Mouse (Mus musculus) hematopoietic stem cell, adult 5-6 weeks (primary cell): ENCODE results near the gene Ankrd42. TPM values are rescaled to one million over a fixed set of nuclear protein-coding genes. Genes with fewer than 3 reads are reported as not detected.

Source experiments
- ATAC-seq, 2 experiments: fragments of 125-278 bp in 1 of 2; replicated peaks in 1 of 2; 2 replicates each; pipeline ENCODE4 v1.8.0; 2016 to 2017; ENCODE audit warnings: inconsistent platforms in 2 of 2, mild to moderate bottlenecking in 2 of 2, moderate number of reproducible peaks in 2 of 2, low read depth in 1 of 2, moderate TSS enrichment in 1 of 2; ENCODE audit not compliant: low FRiP score in 2 of 2, poor library complexity in 2 of 2, severe bottlenecking in 2 of 2, insufficient read depth in 1 of 2, low TSS enrichment in 1 of 2
- total RNA-seq: library from RNA; stranded (forward); fragments of 172-1452, 232-1000 nt; gene quantifications from 2 replicates; pipeline ENCODE4 v1.2.3, GENCODE M21; 2017

The Ankrd42 gene
- total RNA-seq, 1 experiment from 2014 or later, result 2.6 TPM

- ATAC-seq, result no peak
Observed at GRCm38 (mm10) chr7:92590842-92591241, 46.1 kb downstream of the Ankrd42 start.

- no peak for ATAC-seq
Observed at GRCm38 (mm10) chr7:92589986-92590385, 47.0 kb downstream of the Ankrd42 start.

DNA sequence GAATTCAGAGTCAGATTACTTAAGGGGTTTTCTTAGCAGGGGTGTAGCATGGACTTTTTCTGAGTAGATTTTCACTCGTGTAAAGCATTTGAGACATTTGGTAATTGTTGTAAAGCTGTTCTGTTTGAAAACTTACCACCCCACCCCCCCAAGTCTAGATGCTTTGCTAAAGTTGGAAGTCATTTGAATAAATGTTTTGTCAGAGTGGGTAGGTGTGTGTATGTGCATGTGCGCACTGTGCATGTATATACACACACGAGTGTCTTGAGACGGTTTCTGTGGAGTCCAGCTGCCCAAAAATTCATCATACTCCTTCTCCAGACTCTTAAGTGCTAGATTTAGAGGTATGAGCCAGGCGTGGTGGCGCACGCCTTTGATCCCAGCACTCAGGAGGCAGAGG lies 53.4 kb downstream of the Ankrd42 start:
- ATAC-seq, result no peak

- ATAC-seq, result no peak
Observed at GRCm38 (mm10) chr7:92580491-92581207, 56.3 kb downstream of the Ankrd42 start.

GRCm38 (mm10) chr7:92566775-92567174 lies 70.2 kb downstream of the Ankrd42 start:
- ATAC-seq, result no peak

DNA sequence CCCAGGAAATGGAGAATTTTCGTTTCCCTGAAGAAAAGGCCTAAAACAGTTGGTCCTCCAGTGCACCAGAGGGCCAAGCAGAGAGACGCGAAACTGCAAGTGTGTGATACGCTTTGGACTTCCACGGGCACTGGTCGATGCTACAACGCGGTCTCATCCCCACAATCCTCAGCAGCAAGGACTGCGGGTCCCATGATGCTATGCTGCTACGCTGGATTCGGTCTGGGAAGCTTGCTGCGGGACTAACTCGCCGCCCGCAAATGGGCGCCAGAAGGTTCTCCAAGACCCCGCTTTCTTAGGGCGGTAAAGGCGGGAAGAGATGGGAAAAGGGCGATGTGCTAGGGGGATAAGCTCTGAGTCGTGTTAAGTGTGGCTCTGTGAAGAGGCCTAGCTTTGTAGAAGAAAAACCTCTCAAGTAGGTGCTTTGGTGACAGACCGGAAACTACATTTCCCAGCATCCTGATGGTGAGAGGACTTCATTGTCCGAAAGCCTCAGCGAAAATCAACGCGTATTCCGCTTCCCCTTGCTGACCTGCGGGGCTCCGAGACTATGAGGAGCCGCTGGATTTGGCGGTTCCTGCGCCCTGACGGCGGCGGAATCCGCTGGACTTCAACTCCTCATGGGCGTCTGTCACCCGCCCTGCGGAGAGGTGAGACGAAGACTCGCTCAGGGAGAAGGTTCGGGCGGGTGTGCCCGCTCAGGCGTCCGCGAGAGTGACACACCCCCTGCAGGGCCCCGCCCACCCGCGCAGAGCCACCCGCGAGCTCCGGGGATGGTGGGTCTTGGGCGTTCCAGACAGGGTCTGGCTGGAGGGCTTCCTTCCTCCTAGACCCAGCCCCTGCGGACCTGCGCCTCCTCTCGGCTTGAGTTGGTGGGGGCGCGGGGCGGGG lies 75.7 kb downstream of the Ankrd42 start, which contains the start of gene Ccdc90b:
Ccdc90b (plus strand) TSS at position 164 of the 891 bp plus-strand sequence.
- ATAC-seq, result peak; percentile 94 to 96

- ATAC-seq, result no peak
Observed at GRCm38 (mm10) chr7:92558744-92559143, 78.2 kb downstream of the Ankrd42 start.

DNA sequence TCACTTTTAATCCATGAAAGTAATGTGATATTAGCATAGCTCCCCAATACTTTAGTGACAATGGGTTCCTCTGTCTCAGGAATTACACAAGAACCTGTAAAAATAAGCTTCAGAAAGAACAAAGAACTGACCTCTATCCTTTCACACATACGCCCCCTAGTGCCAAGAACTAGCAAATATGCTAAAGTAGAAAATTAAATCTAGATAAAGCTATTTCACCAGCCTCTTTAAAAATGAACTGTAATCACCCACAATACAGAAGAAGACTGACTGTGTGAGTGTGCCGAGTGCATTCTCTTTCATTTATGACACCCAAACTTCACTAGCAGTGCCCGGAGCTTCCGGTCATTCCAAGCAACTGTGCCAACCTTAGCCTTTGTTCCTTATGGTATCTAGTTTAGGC lies 86.0 kb downstream of the Ankrd42 start:
- peak; percentile 69 to 82 for ATAC-seq

DNA sequence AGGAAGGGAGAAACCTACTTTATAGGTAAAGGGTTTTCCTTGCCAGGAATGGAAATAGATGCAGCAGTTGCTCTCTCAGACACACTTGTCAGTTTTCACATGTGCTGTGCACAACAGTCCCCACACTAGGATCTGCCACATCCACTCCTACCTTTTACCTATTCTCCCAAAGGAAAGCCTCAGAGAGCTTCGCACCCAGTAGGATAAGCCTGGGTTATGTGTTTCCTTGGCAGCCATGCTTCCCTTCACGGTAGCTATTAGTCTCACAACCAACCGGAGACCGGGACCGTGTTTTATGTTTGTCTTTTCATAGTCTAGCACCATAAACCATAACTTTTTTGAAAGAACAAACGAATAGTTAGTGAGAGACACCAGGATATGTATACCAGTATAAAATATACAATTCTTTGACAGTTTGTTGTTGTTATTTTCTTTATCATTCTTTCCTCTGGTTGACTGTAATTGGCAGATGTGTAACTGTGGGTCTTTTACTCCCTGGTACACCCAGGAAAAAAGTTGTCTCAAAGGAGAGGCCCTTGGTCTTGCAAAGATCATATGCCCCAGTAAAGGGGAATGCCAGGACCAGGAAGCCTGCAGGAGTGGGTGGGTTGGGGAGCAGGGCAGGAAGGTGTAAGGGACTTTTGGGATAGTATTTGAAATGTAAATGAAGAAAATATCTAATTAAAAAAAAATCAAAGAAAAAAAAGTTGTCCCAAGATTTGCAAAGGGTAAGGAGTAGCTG lies 86.5 kb downstream of the Ankrd42 start:
- ATAC-seq, result no peak

GRCm38 (mm10) chr7:92546763-92547162 lies 90.2 kb downstream of the Ankrd42 start:
- ATAC-seq, result no peak

DNA sequence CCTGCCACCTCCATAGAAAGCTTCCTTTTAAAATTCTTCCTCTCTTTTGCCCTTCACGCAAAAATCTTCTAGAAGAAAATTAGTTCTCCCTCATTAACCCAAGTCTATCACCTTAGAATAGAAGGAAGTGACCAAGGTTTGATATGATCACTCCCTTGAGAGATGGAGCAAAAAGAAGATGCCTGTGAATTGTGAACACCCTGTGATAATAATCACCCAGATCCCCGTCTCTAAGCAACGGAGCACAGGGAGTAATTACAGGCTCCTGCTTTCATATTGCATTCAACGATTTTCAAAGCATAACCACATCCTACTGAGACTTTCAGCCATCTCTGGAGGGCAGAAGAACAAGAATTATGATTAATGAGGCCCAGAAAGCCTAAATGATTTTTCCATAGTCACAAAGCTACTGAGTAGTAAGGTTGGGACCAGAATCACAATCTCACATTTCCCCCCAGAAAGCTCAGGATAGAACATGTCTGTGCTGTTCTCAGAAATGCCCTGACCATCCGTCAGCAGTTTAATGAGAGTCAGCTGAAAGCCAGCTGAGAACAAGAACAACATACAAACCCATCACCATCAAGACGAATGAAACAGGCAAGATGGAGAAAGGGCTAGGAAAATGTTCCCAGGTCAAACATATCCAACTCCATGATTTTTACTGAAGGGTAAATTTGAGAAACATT lies 104.4 kb downstream of the Ankrd42 start:
- no peak for ATAC-seq

Other genes starting within 250 kb of the Ankrd42 start
- gene Ccdc90b, start 76.0 kb downstream of the Ankrd42 start, total RNA-seq, result 42.5 and 46.5 TPM in 2 replicates
- 118 TPM in 2 replicates for gene Pcf11, start 32.8 kb upstream of the Ankrd42 start, total RNA-seq
- gene Rab30, start 104.5 kb upstream of the Ankrd42 start, total RNA-seq, result 0.38 TPM in 1 of 2 replicates, not detected in the other
- 10.6 and 23.7 TPM in 2 replicates for gene Ddias, start 237.1 kb upstream of the Ankrd42 start, total RNA-seq
- gene Prcp, start 237.3 kb upstream of the Ankrd42 start, total RNA-seq, result 38.1 and 58.5 TPM in 2 replicates